Mouse (Mus musculus) liver, embryonic 14.5 days (tissue): ENCODE results near the gene Fancd2os.

Source experiments
- CTCF ChIP-seq: IDR thresholded peaks from 2 replicates; pipeline ENCODE4 v1.5.1; 2016; ENCODE audit warnings: antibody characterized with exemption, low read depth, control low read depth
- EP300 ChIP-seq: IDR thresholded peaks from 2 replicates; pipeline ENCODE4 v1.6.1; 2016; ENCODE audit warnings: antibody characterized with exemption, low read depth

DNA sequence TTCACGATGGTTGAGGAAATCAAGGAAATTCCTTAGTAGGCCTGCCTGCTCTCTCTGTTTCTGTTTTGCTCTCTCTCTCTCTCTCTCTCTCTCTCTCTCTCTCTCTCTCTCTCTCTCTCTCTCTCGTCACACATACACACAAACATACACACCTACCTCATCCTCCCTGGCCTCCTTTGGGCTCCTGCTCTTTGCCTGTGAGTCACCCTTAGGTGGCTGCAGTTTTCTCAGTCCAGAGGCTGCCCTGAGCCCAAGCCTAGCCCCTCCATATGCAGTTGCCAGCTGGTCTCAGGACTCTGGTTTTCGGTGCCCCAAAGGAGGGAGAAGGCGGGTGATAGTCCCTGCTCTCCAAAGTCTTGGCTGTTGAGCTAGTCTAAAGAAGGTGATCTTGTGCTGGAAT lies 42.5 kb upstream of the Fancd2os start:
- TF ChIP-seq CTCF (no peak), EP300 (no peak)
